Mouse (Mus musculus): Measurements from ENCODE around the gene Herc2. TPM values are rescaled to one million over a fixed set of nuclear protein-coding genes. Genes with fewer than 3 reads are reported as not detected.
"Not testable (repeated sequence)": the region's sequence is repeated elsewhere in the genome, so short reads cannot be mapped to it uniquely, and the experiment has no call there.

The Herc2 gene
- 55.4 and 66.0 TPM in 2 replicates for polyA plus RNA-seq (2012; rRNA removed)

DNA sequence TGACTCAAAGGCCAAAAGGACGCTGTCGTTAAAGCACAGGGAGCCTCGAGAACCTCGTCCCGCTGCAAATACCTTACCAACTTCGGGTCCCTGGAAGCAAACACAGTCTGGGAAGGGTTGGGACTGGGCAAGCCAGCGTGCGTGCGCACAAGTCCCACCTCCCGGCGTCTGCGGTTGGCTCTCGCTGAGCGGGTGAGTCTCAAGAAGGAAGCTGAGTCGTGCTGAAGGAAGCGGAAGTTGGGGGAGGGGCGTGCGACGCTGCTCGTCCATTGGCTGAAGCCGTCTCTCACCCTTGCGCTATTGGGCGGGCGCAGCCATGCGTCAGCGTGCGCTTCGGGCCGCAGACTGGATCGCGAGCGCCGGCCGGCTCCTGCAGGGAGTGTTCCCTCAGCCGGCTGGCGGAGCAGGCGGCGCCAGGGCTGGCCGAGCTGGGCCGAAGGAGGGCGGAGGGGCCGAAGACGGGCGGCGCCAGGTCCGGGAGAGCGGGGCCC, at the start of gene Herc2:
Herc2 (plus strand) TSS at position 366 of the 491 bp plus-strand sequence.
- TF ChIP-seq POLR2A (IDR thresholded peaks at IDR 0.05; ENCODE audit: borderline replicate concordance, insufficient read depth, low read length) (peak; percentile 91), CTCF (IDR thresholded peaks at IDR 0.05; ENCODE audit: borderline replicate concordance, insufficient read depth, low read depth, low read length) (no peak)
- under 1% methylated on average over 47 of the region's 47 CpGs for WGBS

DNA sequence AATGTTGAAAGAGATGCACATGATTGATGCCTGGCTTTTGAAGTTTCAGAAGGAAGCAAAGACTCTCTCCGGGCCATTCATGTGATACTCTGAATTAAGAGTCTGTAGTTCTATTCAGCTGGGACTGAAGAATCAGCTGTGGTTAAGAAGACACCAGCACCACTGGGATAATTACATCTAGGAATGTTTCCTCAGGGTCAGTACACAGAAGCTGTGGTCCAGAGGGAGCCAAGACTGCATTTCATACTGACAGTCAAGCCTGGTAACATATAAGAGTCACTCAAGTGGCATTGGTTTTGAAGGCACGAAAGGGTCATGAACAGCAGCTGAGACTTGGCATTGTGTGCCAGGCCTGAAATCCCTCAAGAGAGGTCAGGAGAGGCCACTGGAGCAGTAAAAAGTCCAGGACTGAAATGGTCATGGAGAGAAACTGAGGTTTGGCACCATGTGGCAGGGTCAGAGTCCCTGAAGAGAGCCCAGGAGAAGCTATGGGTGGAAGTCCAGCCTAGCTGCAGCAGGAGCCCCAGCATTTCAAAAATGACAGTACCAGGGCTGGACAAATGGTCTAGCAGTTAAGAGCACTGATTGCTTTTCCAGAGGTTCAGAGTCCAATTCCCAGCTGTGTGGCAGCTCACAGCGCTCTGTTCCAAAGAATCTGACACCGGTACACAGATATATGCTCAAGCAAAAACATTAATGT, 39.5 kb upstream of the Herc2 start:
- H3K4me3 ChIP-seq (replicated peaks; ENCODE audit: insufficient read depth, low read depth, low read length): no peak overlapping the region
- no peak for TF ChIP-seq CTCF (IDR thresholded peaks at IDR 0.05; ENCODE audit: borderline replicate concordance, insufficient read depth, low read depth, low read length)
- no peak for DNase-seq
- 0 out of 2 replicates have a peak overlapping the region, but pooled peaks have one; percentile 0 for H3K27ac ChIP-seq (ENCODE audit: insufficient read depth, low read length)
- 69% methylated on average over 4 of the region's 4 CpGs for WGBS
- peaks cover 3% of the 10 kb centered on the region; the same call in 1 of the 2 replicates for H3K4me1 ChIP-seq (ENCODE audit: control insufficient read depth, insufficient read depth, low read length)
- no peaks in the 10 kb centered on the region for H3K27me3 ChIP-seq (ENCODE audit: control insufficient read depth, insufficient read depth, low read length)

More for the DNA sequence above, at the start of gene Herc2:
- Histone ChIP-seq H3K4me1 (ENCODE audit: control insufficient read depth, insufficient read depth, low read length) (no peaks in the 10 kb centered on the region; the same call in none of the 2 replicates), H3K4me3 (replicated peaks; ENCODE audit: insufficient read depth, low read depth, low read length) (peak within 1 kb of the TSS; percentile 80), H3K27me3 (ENCODE audit: control insufficient read depth, insufficient read depth, low read length) (no peaks in the 10 kb centered on the region), H3K27ac (ENCODE audit: insufficient read depth, low read length) (peak within 1 kb of the TSS; percentile 51)
- DNase-seq: peak; percentile 99 to 100

DNA sequence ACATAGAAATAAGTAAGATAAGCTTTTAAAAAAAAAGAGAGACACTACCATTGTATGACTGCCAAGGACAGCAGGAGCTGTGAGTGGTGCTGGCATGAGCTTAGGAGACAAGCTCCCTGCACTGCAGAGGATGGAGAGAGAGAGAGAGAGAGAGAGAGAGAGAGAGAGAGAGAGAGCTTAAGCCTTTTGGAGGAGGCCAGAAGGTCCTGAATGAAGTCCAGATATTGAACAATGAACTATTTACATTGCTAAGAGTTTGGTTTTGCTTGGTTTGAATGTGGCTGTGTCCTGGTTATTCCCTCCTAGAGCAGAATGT, 39.0 kb upstream of the Herc2 start:
- peak in 1 of 2 experiments; percentile 15 for DNase-seq
- no peak for TF ChIP-seq CTCF (IDR thresholded peaks at IDR 0.05; ENCODE audit: borderline replicate concordance, insufficient read depth, low read depth, low read length)
- TF ChIP-seq POLR2A (IDR thresholded peaks at IDR 0.05; ENCODE audit: borderline replicate concordance, insufficient read depth, low read length): no peak
- H3K4me3 ChIP-seq (replicated peaks; ENCODE audit: insufficient read depth, low read depth, low read length): no peak overlapping the region
- 0 out of 2 replicates have a peak overlapping the region, but pooled peaks have one; percentile 0 for H3K27ac ChIP-seq (ENCODE audit: insufficient read depth, low read length)
- peaks cover 3% of the 10 kb centered on the region; the same call in 1 of the 2 replicates for H3K4me1 ChIP-seq (ENCODE audit: control insufficient read depth, insufficient read depth, low read length)
- H3K27me3 ChIP-seq (ENCODE audit: control insufficient read depth, insufficient read depth, low read length): no peaks in the 10 kb centered on the region

DNA sequence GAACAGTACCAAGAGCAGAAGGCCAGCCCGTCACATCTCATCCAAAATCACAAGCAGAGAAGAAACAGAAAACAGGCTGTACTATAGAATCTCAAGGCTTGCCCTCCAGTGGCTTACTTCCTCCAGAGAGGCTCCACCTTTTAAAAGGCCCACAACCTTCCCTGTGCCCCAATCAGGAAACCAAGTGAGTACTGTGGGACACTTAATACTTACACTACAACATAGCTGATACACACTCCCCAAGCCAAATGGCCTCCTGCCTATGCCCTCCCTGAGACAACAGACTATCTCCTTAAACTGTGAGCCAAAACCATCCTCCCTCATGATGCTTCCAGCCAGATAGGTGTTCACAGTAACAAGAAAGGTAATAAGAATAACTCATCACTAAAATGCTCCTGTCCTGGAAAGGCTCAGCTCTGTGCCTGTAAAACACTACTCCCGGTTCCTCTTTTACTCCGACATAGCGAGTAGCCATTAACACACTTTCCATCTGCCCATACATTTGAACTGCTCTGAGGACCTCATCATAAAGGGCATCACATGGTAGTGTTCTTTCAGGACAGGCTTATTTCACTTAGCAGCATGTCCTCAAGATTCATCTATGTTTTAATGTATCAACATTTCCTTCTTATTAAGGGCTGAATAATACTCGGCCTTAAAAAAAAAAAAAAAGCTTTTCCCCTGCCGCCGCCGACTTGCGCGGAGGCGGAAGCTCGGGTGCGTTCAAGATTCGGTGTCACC, 36.6 kb upstream of the Herc2 start:
- TF ChIP-seq CTCF (IDR thresholded peaks at IDR 0.05; ENCODE audit: borderline replicate concordance, insufficient read depth, low read depth, low read length) (no peak), POLR2A (IDR thresholded peaks at IDR 0.05; ENCODE audit: borderline replicate concordance, insufficient read depth, low read length) (no peak)
- H3K27me3 ChIP-seq (ENCODE audit: control insufficient read depth, insufficient read depth, low read length): no peaks in the 10 kb centered on the region
- no peak for DNase-seq
- peaks cover 3% of the 10 kb centered on the region; the same call in 1 of the 2 replicates for H3K4me1 ChIP-seq (ENCODE audit: control insufficient read depth, insufficient read depth, low read length)
- H3K27ac ChIP-seq (ENCODE audit: insufficient read depth, low read length): no peak overlapping the region
- no peak overlapping the region for H3K4me3 ChIP-seq (replicated peaks; ENCODE audit: insufficient read depth, low read depth, low read length)
- 98% methylated on average over 14 of the region's 14 CpGs for WGBS

DNA sequence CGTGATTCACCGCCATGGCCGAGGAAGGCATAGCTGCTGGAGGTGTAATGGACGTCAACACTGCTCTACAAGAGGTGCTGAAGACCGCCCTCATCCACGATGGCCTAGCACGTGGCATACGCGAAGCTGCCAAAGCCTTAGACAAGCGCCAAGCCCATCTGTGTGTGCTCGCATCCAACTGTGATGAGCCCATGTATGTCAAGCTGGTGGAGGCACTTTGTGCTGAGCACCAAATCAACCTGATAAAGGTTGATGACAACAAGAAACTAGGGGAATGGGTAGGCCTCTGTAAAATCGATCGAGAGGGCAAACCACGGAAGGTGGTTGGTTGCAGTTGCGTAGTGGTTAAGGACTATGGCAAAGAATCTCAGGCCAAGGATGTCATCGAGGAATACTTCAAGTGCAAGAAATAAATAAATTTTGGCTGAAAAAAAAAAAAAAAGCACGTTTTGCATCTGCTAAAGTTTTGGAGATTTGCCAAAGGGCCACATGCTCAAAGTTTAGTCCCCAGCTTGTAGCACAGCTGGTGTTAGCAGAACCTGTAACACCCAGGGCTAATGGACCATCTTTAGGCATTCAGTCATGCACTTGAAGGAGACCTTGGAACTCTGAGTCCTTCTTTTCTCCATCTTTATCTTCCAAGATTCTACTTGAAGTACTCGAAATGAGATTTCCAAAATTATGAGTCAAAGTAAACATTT, 35.8 kb upstream of the Herc2 start:
- not testable (repeated sequence) for H3K27me3 ChIP-seq (ENCODE audit: control insufficient read depth, insufficient read depth, low read length); H3K4me1 ChIP-seq (ENCODE audit: control insufficient read depth, insufficient read depth, low read length); H3K4me3 ChIP-seq (replicated peaks; ENCODE audit: insufficient read depth, low read depth, low read length); H3K27ac ChIP-seq (ENCODE audit: insufficient read depth, low read length); DNase-seq
- 73% methylated on average over 7 of the region's 18 CpGs for WGBS

DNA sequence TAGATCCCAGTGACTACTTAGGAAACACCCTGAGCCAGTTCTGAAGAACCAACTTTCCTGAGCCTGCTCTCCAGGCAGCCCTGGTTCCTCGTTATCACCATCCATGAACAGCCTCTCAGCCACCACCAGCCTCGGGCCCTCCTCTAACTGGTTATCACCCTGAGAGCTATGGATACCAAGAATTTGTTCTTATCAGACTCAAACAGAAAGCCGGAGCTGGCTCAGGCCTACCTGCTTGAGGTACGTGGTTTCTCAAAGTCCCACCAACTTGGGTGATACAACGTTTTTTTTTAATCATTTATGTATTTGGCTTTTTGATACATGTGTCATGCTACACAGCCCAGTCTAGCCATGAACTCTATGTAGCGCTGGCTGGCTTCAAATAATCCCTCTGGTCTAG, 34.8 kb upstream of the Herc2 start:
- WGBS: 94% methylated on average over 6 of the region's 6 CpGs
- Histone ChIP-seq H3K4me3 (replicated peaks; ENCODE audit: insufficient read depth, low read depth, low read length) (no peak overlapping the region), H3K27me3 (ENCODE audit: control insufficient read depth, insufficient read depth, low read length) (no peaks in the 10 kb centered on the region), H3K4me1 (ENCODE audit: control insufficient read depth, insufficient read depth, low read length) (no peaks in the 10 kb centered on the region; the same call in 1 of the 2 replicates), H3K27ac (ENCODE audit: insufficient read depth, low read length) (no peak overlapping the region)
- no peak for TF ChIP-seq POLR2A (IDR thresholded peaks at IDR 0.05; ENCODE audit: borderline replicate concordance, insufficient read depth, low read length)
- no peak for TF ChIP-seq CTCF (IDR thresholded peaks at IDR 0.05; ENCODE audit: borderline replicate concordance, insufficient read depth, low read depth, low read length)
- DNase-seq: no peak

DNA sequence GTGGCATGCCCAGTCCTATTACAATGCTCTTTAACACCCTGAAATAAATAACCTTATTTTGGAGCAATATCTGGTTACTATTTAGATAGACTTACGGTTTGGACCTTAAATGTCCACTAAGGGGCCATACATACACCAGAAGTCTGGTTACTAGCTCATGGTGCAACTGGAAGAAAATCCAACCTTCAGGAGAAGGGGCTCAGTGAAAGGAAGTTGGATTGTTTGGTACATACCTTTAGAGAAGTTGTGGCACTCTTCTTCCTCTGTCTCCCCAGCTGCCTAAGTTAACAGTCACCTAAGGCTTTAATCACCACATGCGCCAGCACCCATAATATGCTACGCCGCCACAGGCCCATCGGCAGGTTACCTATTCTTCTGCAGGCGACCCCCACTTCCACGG, 34.2 kb upstream of the Herc2 start:
- TF ChIP-seq POLR2A (IDR thresholded peaks at IDR 0.05; ENCODE audit: borderline replicate concordance, insufficient read depth, low read length): no peak
- TF ChIP-seq CTCF (IDR thresholded peaks at IDR 0.05; ENCODE audit: borderline replicate concordance, insufficient read depth, low read depth, low read length): no peak
- 95% methylated on average over 7 of the region's 7 CpGs for WGBS
- no peaks in the 10 kb centered on the region for H3K27me3 ChIP-seq (ENCODE audit: control insufficient read depth, insufficient read depth, low read length)
- H3K4me1 ChIP-seq (ENCODE audit: control insufficient read depth, insufficient read depth, low read length): no peaks in the 10 kb centered on the region; the same call in 1 of the 2 replicates
- no peak overlapping the region for H3K27ac ChIP-seq (ENCODE audit: insufficient read depth, low read length)
- DNase-seq: no peak
- H3K4me3 ChIP-seq (replicated peaks; ENCODE audit: insufficient read depth, low read depth, low read length): no peak overlapping the region
